Mouse (Mus musculus): ENCODE measurements around the gene Clca2. TPM values are rescaled to one million over a fixed set of nuclear protein-coding genes. Genes with fewer than 3 reads are reported as not detected.
A peak's percentile ranks its signal among the peaks of the same experiment; 100 is the strongest.
"Not testable (repeated sequence)": the region's sequence is repeated elsewhere in the genome, so short reads cannot be mapped to it uniquely, and the experiment has no call there.

The Clca2 gene
- polyA plus RNA-seq, 1 experiment, result not detected

- Histone ChIP-seq H3K4me1 (ENCODE audit: control insufficient read depth, insufficient read depth, low read length) (peaks cover 22% of the 10 kb centered on the region), H3K27ac (ENCODE audit: insufficient read depth, low read length) (peak overlapping the region; percentile 59; the same call in 1 of the 2 replicates), H3K4me3 (ENCODE audit: insufficient read depth, low read length) (no peak overlapping the region)
- TF ChIP-seq POLR2A (IDR thresholded peaks at IDR 0.05; ENCODE audit: low read depth, low read length) (no peak), CTCF (IDR thresholded peaks at IDR 0.05; ENCODE audit: borderline replicate concordance, insufficient read depth, low read length) (no peak)
Measured at GRCm38 (mm10) chr3:145101891-145102555, 2.8 kb upstream of the Clca2 start.

DNA sequence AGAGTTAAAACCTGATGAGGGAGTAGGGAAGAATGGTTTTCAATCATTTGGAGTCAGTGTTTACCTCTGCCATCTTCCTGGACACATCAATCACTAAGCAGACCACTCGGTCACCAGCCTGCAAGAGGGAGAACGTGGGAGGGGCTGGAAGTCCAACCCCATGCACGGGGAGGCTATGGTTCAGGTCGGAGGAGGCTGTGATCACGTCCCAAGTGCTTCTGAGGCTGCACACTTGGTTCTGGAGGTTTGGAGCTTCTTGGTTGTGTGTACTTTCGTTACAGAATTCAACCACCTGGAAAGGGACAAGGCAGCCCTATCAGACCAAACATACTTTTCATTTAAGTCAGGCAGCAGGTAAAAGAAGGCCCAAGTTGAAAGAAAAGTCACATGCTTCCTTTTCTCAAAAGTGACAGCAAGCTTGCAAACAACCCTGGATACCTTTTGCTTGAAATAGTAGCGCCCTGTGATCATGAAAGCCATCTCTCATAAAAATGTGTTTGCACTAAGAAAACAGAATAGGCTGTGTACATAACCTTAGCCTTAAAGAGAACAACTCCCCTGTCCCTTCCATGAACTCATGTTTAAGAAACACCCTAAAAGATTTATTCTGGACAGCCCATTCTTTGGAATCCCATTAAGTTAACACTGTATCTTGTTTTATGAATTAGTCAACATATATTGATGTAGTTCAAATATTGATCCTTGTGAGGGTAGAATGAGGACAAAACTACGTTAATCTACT is 11.2 kb downstream of the Clca2 start:
- TF ChIP-seq CTCF (IDR thresholded peaks at IDR 0.05; ENCODE audit: borderline replicate concordance, insufficient read depth, low read length) (no peak), POLR2A (IDR thresholded peaks at IDR 0.05; ENCODE audit: low read depth, low read length) (no peak)
- Histone ChIP-seq H3K27ac (ENCODE audit: insufficient read depth, low read length) (no peak overlapping the region), H3K4me1 (ENCODE audit: control insufficient read depth, insufficient read depth, low read length) (no peaks in the 10 kb centered on the region), H3K4me3 (ENCODE audit: insufficient read depth, low read length) (no peak overlapping the region)

DNA sequence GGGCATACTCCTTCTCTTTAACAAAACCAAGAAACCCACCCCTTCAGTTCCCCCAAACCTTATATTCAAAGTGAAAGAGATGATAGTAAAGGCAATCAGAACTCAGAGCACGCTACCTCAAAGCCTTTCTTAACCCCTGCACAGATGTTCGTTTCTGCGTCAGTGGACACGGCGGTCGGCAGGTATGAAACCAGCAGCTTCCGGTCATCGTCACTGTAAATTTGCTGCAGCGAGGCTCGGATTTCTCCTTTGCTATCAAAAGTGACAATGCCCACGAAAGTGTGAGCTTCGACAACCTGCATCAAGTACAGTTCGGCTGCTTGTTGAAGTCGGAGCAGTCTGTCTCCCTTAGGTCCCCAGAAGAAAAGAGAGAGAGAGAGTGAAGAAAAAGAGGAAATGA is 13.1 kb downstream of the Clca2 start:
- Histone ChIP-seq H3K4me1 (ENCODE audit: control insufficient read depth, insufficient read depth, low read length) (no peaks in the 10 kb centered on the region), H3K27ac (ENCODE audit: insufficient read depth, low read length) (no peak overlapping the region), H3K4me3 (ENCODE audit: insufficient read depth, low read length) (no peak overlapping the region)
- TF ChIP-seq POLR2A (IDR thresholded peaks at IDR 0.05; ENCODE audit: low read depth, low read length) (no peak), CTCF (IDR thresholded peaks at IDR 0.05; ENCODE audit: borderline replicate concordance, insufficient read depth, low read length) (no peak)

DNA sequence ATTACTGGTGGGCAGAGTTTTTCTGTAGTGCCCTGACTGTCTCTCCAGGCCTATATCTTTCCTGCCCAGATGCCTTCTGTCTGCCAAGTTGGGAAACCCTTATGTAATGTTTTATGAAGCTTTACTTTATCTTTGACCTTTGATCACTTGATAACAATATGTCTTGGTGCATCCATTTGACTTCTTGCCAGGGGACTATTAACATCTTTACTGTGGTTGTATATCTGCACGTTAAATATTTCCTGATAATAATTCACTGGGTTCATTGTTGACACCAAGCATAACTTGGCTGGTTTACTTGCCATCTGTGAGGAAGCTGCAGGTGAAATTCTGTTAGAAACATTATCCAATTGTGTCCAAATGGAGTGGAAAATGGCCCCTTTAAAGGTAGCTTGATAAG is 16.2 kb downstream of the Clca2 start:
- Histone ChIP-seq H3K27ac (ENCODE audit: insufficient read depth, low read length) (no peak overlapping the region), H3K4me1 (ENCODE audit: control insufficient read depth, insufficient read depth, low read length) (no peaks in the 10 kb centered on the region), H3K4me3 (ENCODE audit: insufficient read depth, low read length) (no peak overlapping the region)
- TF ChIP-seq CTCF (IDR thresholded peaks at IDR 0.05; ENCODE audit: borderline replicate concordance, insufficient read depth, low read length) (no peak), POLR2A (IDR thresholded peaks at IDR 0.05; ENCODE audit: low read depth, low read length) (no peak)

DNA sequence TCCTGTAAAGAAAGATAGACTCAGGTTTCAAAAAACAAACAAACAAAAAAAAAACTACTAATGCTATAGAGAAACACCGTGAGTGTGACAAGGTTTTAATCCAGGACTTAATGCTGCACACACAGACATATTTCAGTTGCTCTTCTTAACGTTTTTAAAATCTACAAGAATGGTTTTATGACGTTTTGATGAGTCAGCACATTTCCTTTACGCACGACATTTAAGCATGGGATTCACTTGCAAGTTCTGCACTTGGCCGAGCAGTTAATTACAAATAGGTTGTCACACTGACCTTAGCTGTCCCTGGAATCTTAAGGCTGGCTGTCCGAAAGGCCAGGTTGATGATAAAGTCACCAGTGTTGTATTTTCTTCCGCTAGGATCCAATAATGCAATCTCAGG is 18.3 kb downstream of the Clca2 start:
- TF ChIP-seq CTCF (IDR thresholded peaks at IDR 0.05; ENCODE audit: borderline replicate concordance, insufficient read depth, low read length), result no peak
- TF ChIP-seq POLR2A (IDR thresholded peaks at IDR 0.05; ENCODE audit: low read depth, low read length), result no peak

DNA sequence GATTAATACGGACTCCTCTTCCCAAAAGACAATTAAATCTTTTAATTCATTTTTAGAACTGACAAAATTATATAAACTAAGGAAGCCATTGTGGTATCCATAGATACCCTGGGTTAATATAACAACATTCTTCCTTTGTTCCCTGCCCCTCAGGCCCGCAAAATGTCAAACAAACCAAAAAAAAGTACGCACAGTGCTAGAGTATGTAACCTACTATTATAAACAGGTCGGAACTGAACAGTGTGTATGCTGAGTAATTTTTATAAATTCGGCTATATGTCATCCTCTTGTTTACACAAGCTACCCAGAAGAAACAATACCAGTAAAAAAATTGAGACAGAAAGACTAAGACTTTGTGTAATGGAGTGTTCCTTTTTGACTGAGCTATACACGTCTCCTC is 20.8 kb downstream of the Clca2 start:
- H3K27ac ChIP-seq (ENCODE audit: insufficient read depth, low read length), result no peak overlapping the region
- TF ChIP-seq CTCF (IDR thresholded peaks at IDR 0.05; ENCODE audit: borderline replicate concordance, insufficient read depth, low read length), result no peak
- no peak for TF ChIP-seq POLR2A (IDR thresholded peaks at IDR 0.05; ENCODE audit: low read depth, low read length)
- H3K4me3 ChIP-seq (ENCODE audit: insufficient read depth, low read length), result no peak overlapping the region
- no peaks in the 10 kb centered on the region for H3K4me1 ChIP-seq (ENCODE audit: control insufficient read depth, insufficient read depth, low read length)

More for the DNA sequence above, 18.3 kb downstream of the Clca2 start:
- Histone ChIP-seq H3K4me1 (ENCODE audit: control insufficient read depth, insufficient read depth, low read length) (no peaks in the 10 kb centered on the region), H3K4me3 (ENCODE audit: insufficient read depth, low read length) (no peak overlapping the region), H3K27ac (ENCODE audit: insufficient read depth, low read length) (no peak overlapping the region)

DNA sequence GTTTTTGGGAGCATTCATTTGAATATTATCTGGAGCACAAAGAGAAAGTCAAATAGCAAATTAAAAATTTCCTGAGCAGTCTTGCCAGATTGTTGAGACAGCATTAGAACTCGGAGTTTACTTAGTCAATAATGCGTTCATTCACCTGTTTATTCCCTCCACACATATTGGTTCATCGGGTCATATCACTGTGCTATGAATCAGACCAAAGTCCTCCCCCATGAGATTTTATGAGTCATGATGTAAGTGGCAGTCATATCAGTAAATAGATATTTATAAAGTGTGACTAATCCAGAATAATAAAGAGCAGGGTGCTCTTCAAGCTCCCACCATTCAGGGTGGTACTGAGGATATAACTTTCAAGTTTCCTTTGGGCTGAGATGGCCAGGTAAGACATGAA is 26.9 kb downstream of the Clca2 start:
- H3K4me3 ChIP-seq (ENCODE audit: insufficient read depth, low read length), result no peak overlapping the region
- H3K27ac ChIP-seq (ENCODE audit: insufficient read depth, low read length), result no peak overlapping the region
- TF ChIP-seq POLR2A (IDR thresholded peaks at IDR 0.05; ENCODE audit: low read depth, low read length), result no peak
- no peak for TF ChIP-seq CTCF (IDR thresholded peaks at IDR 0.05; ENCODE audit: borderline replicate concordance, insufficient read depth, low read length)
- H3K4me1 ChIP-seq (ENCODE audit: control insufficient read depth, insufficient read depth, low read length), result no peaks in the 10 kb centered on the region

GRCm38 (mm10) chr3:145068964-145069363 is 30.3 kb downstream of the Clca2 start:
- H3K27ac ChIP-seq (ENCODE audit: insufficient read depth, low read length), result no peak overlapping the region
- H3K4me1 ChIP-seq (ENCODE audit: control insufficient read depth, insufficient read depth, low read length), result no peaks in the 10 kb centered on the region
- TF ChIP-seq POLR2A (IDR thresholded peaks at IDR 0.05; ENCODE audit: low read depth, low read length), result no peak
- TF ChIP-seq CTCF (IDR thresholded peaks at IDR 0.05; ENCODE audit: borderline replicate concordance, insufficient read depth, low read length), result no peak
- H3K4me3 ChIP-seq (ENCODE audit: insufficient read depth, low read length), result no peak overlapping the region

- H3K4me3 ChIP-seq (ENCODE audit: insufficient read depth, low read length); H3K4me1 ChIP-seq (ENCODE audit: control insufficient read depth, insufficient read depth, low read length); H3K27ac ChIP-seq (ENCODE audit: insufficient read depth, low read length): not testable (repeated sequence)
Measured at GRCm38 (mm10) chr3:145055138-145055537, 44.1 kb downstream of the Clca2 start.

GRCm38 (mm10) chr3:145049820-145050219 is 49.4 kb downstream of the Clca2 start:
- Histone ChIP-seq H3K4me3 (ENCODE audit: insufficient read depth, low read length) (no peak overlapping the region), H3K4me1 (ENCODE audit: control insufficient read depth, insufficient read depth, low read length) (no peaks in the 10 kb centered on the region), H3K27ac (ENCODE audit: insufficient read depth, low read length) (no peak overlapping the region)
- TF ChIP-seq POLR2A (IDR thresholded peaks at IDR 0.05; ENCODE audit: low read depth, low read length) (no peak), CTCF (IDR thresholded peaks at IDR 0.05; ENCODE audit: borderline replicate concordance, insufficient read depth, low read length) (no peak)
